Mouse (Mus musculus) liver, adult 2 months (tissue): ENCODE data around the gene Drp2. TPM values are rescaled to one million over a fixed set of nuclear protein-coding genes. Genes with fewer than 3 reads are reported as not detected.

Experiments used
- DNase-seq: peaks from one replicate; pipeline ENCODE4 v3.0.0-alpha.2; 2011; ENCODE audit warnings: low read depth, low spot score; ENCODE audit errors: extremely low read depth
- H3K27ac ChIP-seq: fragments of 200-500 bp; replicated peaks from 2 replicates; pipeline ENCODE4 v1.5.1; 2012; ENCODE audit warnings: low read depth, mild to moderate bottlenecking, control low read depth, inconsistent platforms, low read length; ENCODE audit not compliant: insufficient read depth
- H3K27me3 ChIP-seq: fragments of 200-500 bp; 2 replicates; pipeline ENCODE4 v1.6.1; 2012; ENCODE audit warnings: mild to moderate bottlenecking, moderate library complexity, low read length, inconsistent platforms; ENCODE audit not compliant: control insufficient read depth, insufficient read depth
- H3K36me3 ChIP-seq: fragments of 200-500 bp; 2 replicates; pipeline ENCODE4 v1.6.1; 2012; ENCODE audit warnings: low read length, inconsistent platforms; ENCODE audit not compliant: control insufficient read depth, insufficient read depth
- H3K4me1 ChIP-seq: fragments of 200-500 bp; 2 replicates; pipeline ENCODE4 v1.6.1; 2011; ENCODE audit warnings: low read length; ENCODE audit not compliant: control insufficient read depth, insufficient read depth
- H3K4me3 ChIP-seq: fragments of 200-500 bp; 2 replicates; pipeline ENCODE4 v1.5.1; 2011; ENCODE audit warnings: low read depth, mild to moderate bottlenecking, control low read depth, low read length, moderate library complexity; ENCODE audit not compliant: insufficient read depth
- H3K79me2 ChIP-seq: fragments of 200-500 bp; 2 replicates; pipeline ENCODE4 v1.6.1; 2012; ENCODE audit warnings: inconsistent platforms, mild to moderate bottlenecking, low read length, moderate library complexity; ENCODE audit not compliant: control insufficient read depth, insufficient read depth
- H3K9ac ChIP-seq: fragments of 200-500 bp; 2 replicates; pipeline ENCODE4 v1.6.1; 2012; ENCODE audit warnings: low read depth, mild to moderate bottlenecking, control low read depth, inconsistent platforms, low read length
- CTCF ChIP-seq: fragments of 200-500 bp; IDR thresholded peaks from 2 replicates; pipeline ENCODE4 v1.5.1; 2011; ENCODE audit warnings: low read depth, low read length, control low read depth
- POLR2A ChIP-seq: fragments of 200-500 bp; IDR thresholded peaks from 2 replicates; pipeline ENCODE4 v1.6.1; 2011; ENCODE audit warnings: low read length, control low read depth; ENCODE audit not compliant: insufficient read depth; ENCODE audit errors: extremely low read depth
- WGBS: fragments of 180-500 bp; shearing (Covaris S2); methylation state at CpG from one replicate; pipeline ENCODE4 v1.1.7; 2018; 5-methylcytosine and 5-hydroxymethylcytosine counted together
- polyA plus RNA-seq: library from polyadenylated mRNA; depleted of rRNA; stranded (reverse); fragments of >200 nt; gene quantifications from 2 replicates; pipeline ENCODE4 v1.2.3, GENCODE M21; 2012
- total RNA-seq: library from RNA; depleted of rRNA; stranded (reverse); fragments of >200 nt; gene quantifications from 2 replicates; pipeline ENCODE4 v1.2.3, GENCODE M21; 2014

Drp2 gene
- total and polyA plus RNA-seq, 2 experiments, result under 0.01 TPM; not detected in 1

DNA sequence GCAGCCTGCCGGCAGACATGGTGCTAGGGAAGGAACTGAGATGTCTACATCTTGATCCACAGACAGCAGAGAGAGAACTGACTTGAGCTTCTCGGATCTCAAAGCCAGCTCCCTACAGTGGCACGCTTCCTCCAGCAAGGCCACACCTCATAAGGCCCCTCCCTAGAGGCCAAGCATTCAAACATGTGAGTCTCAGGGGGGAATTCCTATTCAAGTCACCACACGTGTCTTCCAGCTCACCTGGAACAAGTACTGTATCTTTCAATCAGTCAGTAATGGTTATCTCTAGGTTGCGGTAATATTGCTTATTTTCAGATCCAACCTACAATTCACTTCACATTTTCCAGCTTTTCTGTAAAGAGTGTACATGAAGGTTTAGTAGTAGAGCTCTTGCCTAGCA lies 15.7 kb downstream of the Drp2 start:
- H3K9ac ChIP-seq, result no peak overlapping the region
- no peak for DNase-seq
- no peak overlapping the region for H3K4me3 ChIP-seq

DNA sequence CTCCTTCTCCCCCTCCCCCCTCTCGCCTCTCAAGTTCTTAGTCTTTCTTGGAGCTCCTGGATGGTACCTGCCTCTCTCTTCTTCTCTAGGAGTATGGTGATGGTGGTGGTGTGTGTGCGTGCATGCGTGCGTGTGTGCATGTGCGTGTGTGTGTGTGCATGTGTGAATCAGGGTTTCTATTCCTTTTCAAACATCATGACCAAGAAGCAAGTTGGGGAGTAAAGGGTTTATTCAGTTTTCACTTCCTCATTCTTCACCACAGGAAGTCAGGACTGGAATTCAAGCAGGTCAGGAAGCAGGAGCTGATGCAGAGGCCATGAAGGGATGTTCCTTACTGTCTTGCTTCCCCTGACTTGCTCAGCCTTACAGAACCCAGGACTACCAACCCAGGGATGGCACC lies 19.9 kb downstream of the Drp2 start:
- H3K27ac ChIP-seq, result no peak overlapping the region
- no peak overlapping the region for H3K9ac ChIP-seq
- H3K27me3 ChIP-seq, result no peaks in the 10 kb centered on the region
- 87% methylated on average over 5 of the region's 5 CpGs for WGBS
- H3K79me2 ChIP-seq, result no peaks in the 10 kb centered on the region
- DNase-seq, result no peak
- no peaks in the 10 kb centered on the region for H3K4me1 ChIP-seq
- no peaks in the 10 kb centered on the region for H3K36me3 ChIP-seq
- no peak for TF ChIP-seq POLR2A
- TF ChIP-seq CTCF, result no peak
- H3K4me3 ChIP-seq, result no peak overlapping the region

More for the DNA sequence above, 15.7 kb downstream of the Drp2 start:
- Histone ChIP-seq H3K4me1 (no peaks in the 10 kb centered on the region), H3K79me2 (no peaks in the 10 kb centered on the region), H3K27me3 (no peaks in the 10 kb centered on the region), H3K27ac (no peak overlapping the region), H3K36me3 (no peaks in the 10 kb centered on the region)
- TF ChIP-seq POLR2A (no peak), CTCF (no peak)
- WGBS, result 88% methylated on average over 5 of the region's 5 CpGs

DNA sequence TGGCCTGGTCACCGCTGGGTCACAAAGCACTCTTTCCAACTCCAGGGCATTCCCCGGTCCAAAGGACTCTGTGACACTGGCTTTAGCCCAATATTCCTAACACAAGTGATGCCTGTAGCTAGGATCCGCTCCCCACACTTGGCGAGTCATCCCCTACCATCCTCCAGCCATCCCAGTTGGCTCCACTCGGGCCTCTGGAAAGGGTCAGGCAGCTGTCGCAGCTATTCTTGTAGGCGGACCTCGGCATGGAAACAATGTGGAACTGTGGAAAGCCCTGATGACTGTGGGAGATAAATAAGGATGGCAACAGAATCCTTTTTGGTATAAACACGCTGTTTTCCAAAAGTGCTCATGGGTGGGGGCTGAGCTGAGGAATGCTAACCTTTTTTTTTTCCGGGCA lies 21.4 kb downstream of the Drp2 start:
- H3K27ac ChIP-seq, result no peak overlapping the region
- WGBS, result 78% methylated on average over 10 of the region's 10 CpGs
- H3K79me2 ChIP-seq, result no peaks in the 10 kb centered on the region
- no peaks in the 10 kb centered on the region for H3K27me3 ChIP-seq
- H3K36me3 ChIP-seq, result no peaks in the 10 kb centered on the region
- H3K4me3 ChIP-seq, result no peak overlapping the region
- TF ChIP-seq CTCF, result no peak
- no peak for TF ChIP-seq POLR2A
- no peak overlapping the region for H3K9ac ChIP-seq
- DNase-seq, result peak; percentile 1
- H3K4me1 ChIP-seq, result no peaks in the 10 kb centered on the region

- Histone ChIP-seq H3K79me2 (no peaks in the 10 kb centered on the region), H3K4me3 (no peak overlapping the region), H3K27ac (no peak overlapping the region), H3K4me1 (no peaks in the 10 kb centered on the region), H3K36me3 (no peaks in the 10 kb centered on the region), H3K9ac (no peak overlapping the region), H3K27me3 (no peaks in the 10 kb centered on the region)
- TF ChIP-seq CTCF (no peak), POLR2A (no peak)
- WGBS, result 72% methylated on average over 6 of the region's 6 CpGs
- no peak for DNase-seq
Observed at GRCm38 (mm10) chrX:134426819-134427218, 22.5 kb downstream of the Drp2 start.

- 75% methylated on average over 3 of the region's 3 CpGs for WGBS
- H3K79me2 ChIP-seq, result no peaks in the 10 kb centered on the region
- no peak for DNase-seq
- no peak for TF ChIP-seq POLR2A
- TF ChIP-seq CTCF, result no peak
- H3K4me1 ChIP-seq, result no peaks in the 10 kb centered on the region
- H3K27me3 ChIP-seq, result no peaks in the 10 kb centered on the region
- H3K36me3 ChIP-seq, result no peaks in the 10 kb centered on the region
- H3K9ac ChIP-seq, result no peak overlapping the region
- H3K4me3 ChIP-seq, result no peak overlapping the region
- no peak overlapping the region for H3K27ac ChIP-seq
Observed at GRCm38 (mm10) chrX:134427307-134427706, 23.0 kb downstream of the Drp2 start.

DNA sequence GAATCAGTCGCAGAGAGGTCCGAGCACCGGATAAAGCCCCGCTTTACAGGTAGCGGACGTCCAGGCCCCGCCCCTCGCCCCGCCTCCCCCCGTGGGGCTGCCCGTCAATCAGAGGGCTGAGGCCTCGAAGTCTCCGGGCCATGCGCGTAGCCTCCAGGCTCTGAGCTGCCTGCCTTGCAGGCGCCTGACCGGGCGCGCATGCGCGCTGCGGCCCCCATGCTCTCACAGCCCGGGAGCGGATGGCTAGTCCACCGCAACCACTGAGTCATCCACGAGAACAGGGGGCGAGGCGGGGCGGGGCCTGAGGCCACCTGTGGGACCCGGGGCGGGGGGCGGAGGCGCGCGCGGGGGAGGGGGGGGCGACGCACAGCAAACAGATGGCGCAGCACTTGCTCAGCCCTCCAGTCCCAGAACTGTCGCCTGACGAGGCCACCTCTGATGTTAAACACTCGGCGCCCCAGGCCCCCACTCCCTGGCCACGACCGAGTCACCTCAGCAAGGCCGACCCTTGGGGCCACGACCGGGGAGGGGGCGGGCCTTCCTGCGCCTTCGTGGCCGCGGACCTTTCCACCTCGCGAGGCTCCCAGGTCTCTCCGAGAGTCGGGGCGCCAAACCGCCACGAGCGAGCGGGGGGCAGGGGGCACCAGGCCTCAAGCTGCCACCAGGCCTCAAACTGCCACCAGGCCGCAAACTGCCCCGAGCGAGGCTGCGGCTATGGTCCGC lies 70.8 kb downstream of the Drp2 start:
- TF ChIP-seq POLR2A (no peak), CTCF (no peak)
- Histone ChIP-seq H3K36me3 (no peaks in the 10 kb centered on the region), H3K27me3 (no peaks in the 10 kb centered on the region), H3K9ac (no peak overlapping the region), H3K4me3 (no peak overlapping the region), H3K27ac (no peak overlapping the region), H3K4me1 (no peaks in the 10 kb centered on the region), H3K79me2 (no peaks in the 10 kb centered on the region)
- DNase-seq, result no peak
- WGBS, result 53% methylated on average over 38 of the region's 67 CpGs
